In genomic region chr13:51645872-51646271, GRCm38 (mm10) we compare ENCODE assay signal across 8 mouse cellular contexts. TPM values are rescaled to one million over a fixed set of nuclear protein-coding genes. Genes with fewer than 3 reads are reported as not detected.
DNase-seq lines count a peak whose midpoint lies in the region; ATAC-seq and TF ChIP-seq lines count a peak whose summit lies in the region.

No protein-coding gene starts in this region.

- peak overlapping the region; percentile 85 to 91 for H3K4me3 ChIP-seq in heart, embryonic 14.5 days (ENCODE audit: control insufficient read depth in 1 of 2, insufficient read depth in 1 of 2, low read depth in 1 of 2, low read length in 2 of 2)
- H3K4me3 ChIP-seq in liver, embryonic 11.5 days (ENCODE audit: low read depth, low read length) = peak overlapping the region; percentile 68
- peak overlapping the region; percentile 73 for H3K4me3 ChIP-seq in small intestine, adult 2 months (ENCODE audit: low read depth, low read length)

- TF ChIP-seq POLR2A in brain, embryonic 14.5 days (IDR thresholded peaks at IDR 0.05; ENCODE audit: borderline replicate concordance, extremely low read depth, insufficient read depth, insufficient read length, poor library complexity, severe bottlenecking) = no peak
- TF ChIP-seq POLR2A in small intestine, adult 2 months (IDR thresholded peaks at IDR 0.05; ENCODE audit: low read depth, low read length) = no peak

- no peak for DNase-seq in heart, adult 18-20 months
- peak; percentile 23 for DNase-seq in brain, embryonic 14.5 days (ENCODE audit: low read depth)
- DNase-seq in heart, postnatal 4 days = peak; percentile 14
- no peak for DNase-seq in liver, embryonic 11.5 days (ENCODE audit: low spot score)
- DNase-seq in layer of hippocampus, postnatal 10 days (ENCODE audit: low spot score in 2 of 2) = no peak
- no peak for DNase-seq in frontal cortex, adult 2 months (ENCODE audit: extremely low spot score in 1 of 2, low spot score in 1 of 2)

- H3K36me3 ChIP-seq in heart, embryonic 14.5 days (ENCODE audit: control insufficient read depth, insufficient read depth, low read length) = peaks cover 9% of the 10 kb centered on the region
- no peaks in the 10 kb centered on the region; the same call in 1 of the 2 replicates for H3K36me3 ChIP-seq in liver, embryonic 11.5 days (ENCODE audit: control insufficient read depth, insufficient read depth, low read length)
- H3K36me3 ChIP-seq in small intestine, adult 2 months (ENCODE audit: control insufficient read depth, insufficient read depth, low read length) = no peaks in the 10 kb centered on the region

- no peaks in the 10 kb centered on the region for H3K27me3 ChIP-seq in heart, embryonic 14.5 days (ENCODE audit: control insufficient read depth, insufficient read depth, low read length)
- no peaks in the 10 kb centered on the region for H3K27me3 ChIP-seq in liver, embryonic 11.5 days (replicated peaks; ENCODE audit: control insufficient read depth, insufficient read depth, low read length)
- H3K27me3 ChIP-seq in small intestine, adult 2 months (ENCODE audit: control insufficient read depth, insufficient read depth, low read length) = no peaks in the 10 kb centered on the region

- peak overlapping the region; percentile 69 for H3K4me2 ChIP-seq in heart, embryonic 14.5 days (ENCODE audit: low read length)
- peak overlapping the region; percentile 73 for H3K4me2 ChIP-seq in liver, embryonic 11.5 days

- H3K4me1 ChIP-seq in heart, embryonic 14.5 days (ENCODE audit: control insufficient read depth in 2 of 2, insufficient read depth in 2 of 2, low read length in 2 of 2) = peaks cover 0 to 24% of the 10 kb centered on the region in 2 experiments; a peak in 3 of 4 replicates
- peaks cover 14% of the 10 kb centered on the region for H3K4me1 ChIP-seq in liver, embryonic 11.5 days (replicated peaks; ENCODE audit: control insufficient read depth, insufficient read depth, low read length)
- H3K4me1 ChIP-seq in small intestine, adult 2 months (ENCODE audit: control insufficient read depth, insufficient read depth, insufficient read length, low read length) = peaks cover under 1% of the 10 kb centered on the region; the same call in 1 of the 2 replicates

- no peak for ATAC-seq in heart, embryonic 14.5 days (ENCODE audit: insufficient number of reproducible peaks, insufficient read depth, low FRiP score, low read depth)
- ATAC-seq in liver, embryonic 11.5 days (replicated peaks; ENCODE audit: low FRiP score) = no peak

- H3K27ac ChIP-seq in heart, embryonic 14.5 days (replicated peaks in 1 of 2; ENCODE audit: control insufficient read depth in 1 of 2, insufficient read depth in 1 of 2, low read depth in 2 of 2, low read length in 2 of 2) = peak overlapping the region; percentile 47 to 87
- peak overlapping the region; percentile 77 for H3K27ac ChIP-seq in liver, embryonic 11.5 days (ENCODE audit: low read depth, low read length)
- H3K27ac ChIP-seq in small intestine, adult 2 months (ENCODE audit: insufficient read depth, low read depth, low read length) = peak overlapping the region; percentile 81

- TF ChIP-seq CTCF in brain, embryonic 14.5 days (IDR thresholded peaks at IDR 0.05; ENCODE audit: borderline replicate concordance, extremely low read depth, insufficient read depth, insufficient read length) = no peak
- no peak for TF ChIP-seq CTCF in small intestine, adult 2 months (IDR thresholded peaks at IDR 0.05; ENCODE audit: extremely low read depth, insufficient read length, insufficient replicate concordance, low read depth, low read length)

- H3K9me3 ChIP-seq in heart, embryonic 14.5 days (ENCODE audit: control insufficient read depth, low read length) = no peaks in the 10 kb centered on the region
- H3K9me3 ChIP-seq in liver, embryonic 11.5 days (ENCODE audit: control insufficient read depth, low read length) = no peaks in the 10 kb centered on the region

- peak overlapping the region; percentile 93 for H3K9ac ChIP-seq in heart, embryonic 14.5 days (ENCODE audit: low read length)
- H3K9ac ChIP-seq in liver, embryonic 11.5 days (ENCODE audit: low read depth, low read length) = peak overlapping the region; percentile 83

- WGBS in heart, embryonic 14.5 days = 0% methylated on average over 7 of the region's 7 CpGs
- WGBS in liver, embryonic 11.5 days = 0% methylated on average over 7 of the region's 7 CpGs
- under 1% methylated on average over 7 of the region's 7 CpGs for WGBS in small intestine, adult 2 months

RNA-seq across cellular contexts. Expression of gene Cks2, which starts 0.8 kb away (rescaled TPM):
- 280 and 300 TPM in 2 replicates for polyA plus RNA-seq in heart, embryonic 14.5 days (2014; fragmentation: Nextera tagmentation; extraction: Ambion mirVana)
- total RNA-seq in heart, adult 18-20 months (2021) = 1 to 10 TPM; 1.1 to 2.0 TPM
- polyA plus RNA-seq in brain, embryonic 14.5 days (2012; rRNA removed) = 47.5 and 103 TPM in 2 replicates
- 10 to 100 TPM; 76.8 to 86.6 TPM for total RNA-seq in heart, postnatal 4 days (2021)
- polyA plus RNA-seq in liver, embryonic 11.5 days (2014; fragmentation: Nextera tagmentation; extraction: Ambion mirVana) = 587 and 614 TPM in 2 replicates
- 24.2 and 32.5 TPM in 2 replicates for polyA plus RNA-seq in small intestine, adult 2 months (2012; rRNA removed)
- total RNA-seq in layer of hippocampus, postnatal 10 days (2021) = 1 to 10 TPM; 6.4 to 7.7 TPM
- polyA plus RNA-seq in frontal cortex, adult 2 months (2012; rRNA removed) = 4.4 and 4.8 TPM in 2 replicates

RNA-seq across cellular contexts. Expression of gene Secisbp2, which starts 5.6 kb away (rescaled TPM):
- 26.0 and 27.7 TPM in 2 replicates for polyA plus RNA-seq in heart, embryonic 14.5 days (2014; fragmentation: Nextera tagmentation; extraction: Ambion mirVana)
- 10 to 100 TPM; 11.7 to 13.7 TPM for total RNA-seq in heart, adult 18-20 months (2021)
- 25.9 and 32.0 TPM in 2 replicates for polyA plus RNA-seq in brain, embryonic 14.5 days (2012; rRNA removed)
- total RNA-seq in heart, postnatal 4 days (2021) = 10 to 100 TPM; 22.3 to 23.0 TPM
- 28.3 and 36.1 TPM in 2 replicates for polyA plus RNA-seq in liver, embryonic 11.5 days (2014; fragmentation: Nextera tagmentation; extraction: Ambion mirVana)
- 7.8 and 15.3 TPM in 2 replicates for polyA plus RNA-seq in small intestine, adult 2 months (2012; rRNA removed)
- total RNA-seq in layer of hippocampus, postnatal 10 days (2021) = 10 to 100 TPM; 16.8 to 18.0 TPM
- 23.5 and 24.2 TPM in 2 replicates for polyA plus RNA-seq in frontal cortex, adult 2 months (2012; rRNA removed)

Comparison
In these comparisons a context has a peak if more than half of its experiments do, and no peak if none do; other contexts are left out.
1. DNase-seq: peak in brain, embryonic 14.5 days (single experiment) and heart, postnatal 4 days (single experiment); none in heart, adult 18-20 months (0 of 2), liver, embryonic 11.5 days (single experiment), layer of hippocampus, postnatal 10 days (0 of 2) and frontal cortex, adult 2 months (0 of 2).
2. Peak in every context shown above with its lines, with median percentiles within 50 percentile points of each other: H3K27ac ChIP-seq and H3K4me3 ChIP-seq.